In genomic region chr13:109775197-109775596, GRCm38 (mm10) we compare ENCODE assay signal across 11 mouse cellular contexts.
A peak's percentile ranks its signal among the peaks of the same experiment; 100 is the strongest.
DNase-seq lines count a peak whose midpoint lies in the region; ATAC-seq lines count a peak whose summit lies in the region.
"Had no signal": no experiment of that assay in that cellular context is flagged by ENCODE, and none has a peak within 500 bp of the region (broad histone marks: within the 10 kb centered on the region; RNA-seq: fewer than 3 reads in every experiment).

No protein-coding gene starts in this region.

- H3K4me1 ChIP-seq in heart, embryonic 12.5 days (replicated peaks): peaks cover 20% of the 10 kb centered on the region
- peaks cover 15% of the 10 kb centered on the region for H3K4me1 ChIP-seq in heart, embryonic 11.5 days (ENCODE audit: control insufficient read depth, insufficient read depth, low read length)
- H3K4me1 ChIP-seq in hindbrain, embryonic 15.5 days (replicated peaks): peaks cover 20% of the 10 kb centered on the region

- no peak overlapping the region for H3K4me3 ChIP-seq in heart, embryonic 12.5 days
- no peak overlapping the region for H3K4me3 ChIP-seq in heart, embryonic 11.5 days (ENCODE audit: low read depth, low read length)
- H3K4me3 ChIP-seq in hindbrain, embryonic 15.5 days: no peak overlapping the region

- no peaks in the 10 kb centered on the region for H3K9me3 ChIP-seq in heart, embryonic 12.5 days (replicated peaks)
- no peaks in the 10 kb centered on the region for H3K9me3 ChIP-seq in heart, embryonic 11.5 days (replicated peaks; ENCODE audit: control insufficient read depth, low read length)
- no peaks in the 10 kb centered on the region for H3K9me3 ChIP-seq in hindbrain, embryonic 15.5 days

- peaks cover 20% of the 10 kb centered on the region; the same call in 1 of the 2 replicates for H3K36me3 ChIP-seq in heart, embryonic 12.5 days
- 0 out of 2 replicates have a peak, but pooled peaks cover 2% of the 10 kb centered on the region for H3K36me3 ChIP-seq in heart, embryonic 11.5 days (ENCODE audit: control insufficient read depth, insufficient read depth, low read length)
- H3K36me3 ChIP-seq in hindbrain, embryonic 15.5 days: no peaks in the 10 kb centered on the region; the same call in 1 of the 2 replicates

- 0 out of 2 replicates have a peak overlapping the region, but pooled peaks have one; percentile 8 for H3K27ac ChIP-seq in heart, embryonic 12.5 days (ENCODE audit: poor library complexity, severe bottlenecking)
- H3K27ac ChIP-seq in heart, embryonic 11.5 days (ENCODE audit: low read depth, low read length): no peak overlapping the region
- 0 out of 2 replicates have a peak overlapping the region, but pooled peaks have one; percentile 25 for H3K27ac ChIP-seq in hindbrain, embryonic 15.5 days (replicated peaks)

- H3K4me2 ChIP-seq in heart, embryonic 12.5 days: 0 out of 2 replicates have a peak overlapping the region, but pooled peaks have one; percentile 16
- no peak overlapping the region; the same call in 1 of the 2 replicates for H3K4me2 ChIP-seq in heart, embryonic 11.5 days
- H3K4me2 ChIP-seq in hindbrain, embryonic 15.5 days: no peak overlapping the region

- DNase-seq in 3T3-L1 (ENCODE audit: low read depth, low spot score): peak; percentile 2
- DNase-seq in ES-CJ7 (ENCODE audit: low read depth, low spot score): peak; percentile 76
- DNase-seq in layer of hippocampus, postnatal 10 days (ENCODE audit: low spot score in 2 of 2): no peak
- no peak for DNase-seq in frontal cortex, postnatal 10 days (ENCODE audit: low spot score in 2 of 2)
- DNase-seq: kidney, adult 18-20 months; layer of hippocampus, adult 9-11 months; thymus, postnatal 4 days had no signal

- no peaks in the 10 kb centered on the region for H3K27me3 ChIP-seq in heart, embryonic 12.5 days (replicated peaks)
- no peaks in the 10 kb centered on the region for H3K27me3 ChIP-seq in heart, embryonic 11.5 days (ENCODE audit: control insufficient read depth, insufficient read depth, low read length)
- no peaks in the 10 kb centered on the region for H3K27me3 ChIP-seq in hindbrain, embryonic 15.5 days

- WGBS in heart, embryonic 12.5 days: 11% methylated on average over 5 of the region's 5 CpGs
- 26% methylated on average over 5 of the region's 5 CpGs for WGBS in heart, embryonic 11.5 days (ENCODE audit: insufficient replicate concordance)
- 20% methylated on average over 5 of the region's 5 CpGs for WGBS in hindbrain, embryonic 15.5 days

- ATAC-seq in heart, embryonic 12.5 days (ENCODE audit: insufficient number of reproducible peaks, low FRiP score): 0 out of 2 replicates have a peak, but pooled peaks have one; percentile 10
- ATAC-seq in heart, embryonic 11.5 days (replicated peaks; ENCODE audit: insufficient number of reproducible peaks, low FRiP score, low TSS enrichment): no peak
- 0 out of 2 replicates have a peak, but pooled peaks have one; percentile 49 for ATAC-seq in hindbrain, embryonic 15.5 days (ENCODE audit: low FRiP score, low read depth)
- no peak for ATAC-seq in inflammation-experienced regulatory T-cells, adult 6 months

- no peak overlapping the region for H3K9ac ChIP-seq in heart, embryonic 12.5 days
- H3K9ac ChIP-seq in heart, embryonic 11.5 days (ENCODE audit: low read depth, low read length): no peak overlapping the region
- H3K9ac ChIP-seq in hindbrain, embryonic 15.5 days: no peak overlapping the region

Comparison
In these comparisons a context has a peak if more than half of its experiments do, and no peak if none do; other contexts are left out.
1. ATAC-seq: peak in heart, embryonic 12.5 days (single experiment) and hindbrain, embryonic 15.5 days (single experiment); none in heart, embryonic 11.5 days (single experiment) and inflammation-experienced regulatory T-cells, adult 6 months (single experiment).
2. DNase-seq: peak in 3T3-L1 (single experiment) and ES-CJ7 (single experiment); none in layer of hippocampus, postnatal 10 days (0 of 2) and frontal cortex, postnatal 10 days (0 of 2).